8 mouse cellular contexts compared by ENCODE assay signal in the genomic region with DNA sequence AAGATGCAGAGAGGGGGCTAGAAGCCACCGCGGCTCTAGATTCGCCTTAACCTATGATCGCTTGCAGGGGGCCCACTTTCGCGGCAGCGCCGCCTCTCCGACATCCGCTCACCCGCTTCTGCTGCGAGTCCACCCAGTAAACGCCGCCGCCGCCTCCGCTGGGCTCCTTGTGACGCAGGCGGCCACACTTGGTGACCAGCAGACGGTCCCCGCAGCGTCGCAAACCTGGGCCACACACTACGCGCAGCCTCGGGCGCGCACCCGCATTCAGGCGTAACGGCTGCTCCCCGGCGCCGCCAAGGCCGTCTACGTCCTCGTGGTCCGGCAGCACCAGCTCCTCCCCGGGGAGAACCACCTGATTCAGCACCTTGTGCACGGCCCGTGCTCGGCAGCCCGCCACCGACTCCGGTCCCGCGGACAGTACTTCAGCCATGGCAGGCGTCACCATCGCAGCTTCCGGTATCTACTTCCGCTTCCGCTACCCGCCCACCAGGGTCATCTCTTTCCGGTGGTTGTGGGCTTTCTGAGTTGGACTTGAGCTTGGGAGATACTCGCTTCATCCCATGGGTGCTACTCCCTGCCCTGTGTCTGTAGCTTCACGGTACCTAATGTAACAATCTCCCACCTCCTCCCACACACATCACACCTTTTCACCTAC. TPM values are rescaled to one million over a fixed set of nuclear protein-coding genes. Genes with fewer than 3 reads are reported as not detected.
DNase-seq lines count a peak whose midpoint lies in the region; ATAC-seq and TF ChIP-seq lines count a peak whose summit lies in the region.

No protein-coding gene starts in this region.

- H3K36me3 ChIP-seq in heart, embryonic 13.5 days: peaks cover 32% of the 10 kb centered on the region
- H3K36me3 ChIP-seq in kidney, postnatal 0 days (ENCODE audit: insufficient read depth, low read length): peaks cover 21% of the 10 kb centered on the region
- H3K36me3 ChIP-seq in liver, embryonic 11.5 days (ENCODE audit: control insufficient read depth, insufficient read depth, low read length): peaks cover 11% of the 10 kb centered on the region; the same call in 1 of the 2 replicates
- H3K36me3 ChIP-seq in myocyte (ENCODE audit: control insufficient read depth, insufficient read depth): peaks cover 4% of the 10 kb centered on the region

- peak overlapping the region; percentile 74 for H3K4me2 ChIP-seq in heart, embryonic 13.5 days
- H3K4me2 ChIP-seq in kidney, postnatal 0 days (ENCODE audit: low read length): peak overlapping the region; percentile 77
- peak overlapping the region; percentile 76 for H3K4me2 ChIP-seq in liver, embryonic 11.5 days
- peak overlapping the region; percentile 81 for H3K4me2 ChIP-seq in myocyte (ENCODE audit: low read depth)

- peak; percentile 88 for ATAC-seq in erythroid progenitor cell, adult 5-6 weeks (replicated peaks; ENCODE audit: low FRiP score, poor library complexity, severe bottlenecking)
- ATAC-seq in heart, embryonic 13.5 days (ENCODE audit: extremely low read depth, insufficient number of reproducible peaks, low FRiP score, low TSS enrichment): peak; percentile 54; the same call in 1 of the 2 replicates
- ATAC-seq in kidney, postnatal 0 days (replicated peaks; ENCODE audit: low FRiP score, low read depth): peak; percentile 91
- ATAC-seq in liver, embryonic 11.5 days (replicated peaks; ENCODE audit: low FRiP score): peak; percentile 86

- peak overlapping the region; percentile 65 for H3K27ac ChIP-seq in brown adipose tissue, adult 24 weeks (replicated peaks; ENCODE audit: low read depth, low read length)
- H3K27ac ChIP-seq in heart, embryonic 13.5 days (replicated peaks): peak overlapping the region; percentile 81
- H3K27ac ChIP-seq in kidney, postnatal 0 days: peak overlapping the region; percentile 92
- H3K27ac ChIP-seq in liver, embryonic 11.5 days (ENCODE audit: low read depth, low read length): peak overlapping the region; percentile 73; the same call in 1 of the 2 replicates

- peak; percentile 94 for TF ChIP-seq POLR2A in myocyte (IDR thresholded peaks at IDR 0.05; ENCODE audit: insufficient read length, low read depth)

- H3ac ChIP-seq in myocyte (ENCODE audit: control insufficient read depth, insufficient read length): peak overlapping the region; percentile 39

- 0 out of 2 replicates have a peak, but pooled peaks cover 4% of the 10 kb centered on the region for H3K4me1 ChIP-seq in brown adipose tissue, adult 24 weeks (ENCODE audit: control insufficient read depth, insufficient read depth, insufficient read length, low read length)
- H3K4me1 ChIP-seq in heart, embryonic 13.5 days: peaks cover 9% of the 10 kb centered on the region
- 0 out of 2 replicates have a peak, but pooled peaks cover 5% of the 10 kb centered on the region for H3K4me1 ChIP-seq in kidney, postnatal 0 days (replicated peaks; ENCODE audit: insufficient read depth, low read length)
- H3K4me1 ChIP-seq in liver, embryonic 11.5 days (replicated peaks; ENCODE audit: control insufficient read depth, insufficient read depth, low read length): peaks cover 8% of the 10 kb centered on the region

- no peaks in the 10 kb centered on the region for H3K9me3 ChIP-seq in heart, embryonic 13.5 days
- no peaks in the 10 kb centered on the region for H3K9me3 ChIP-seq in kidney, postnatal 0 days (replicated peaks; ENCODE audit: low read length)
- no peaks in the 10 kb centered on the region for H3K9me3 ChIP-seq in liver, embryonic 11.5 days (ENCODE audit: control insufficient read depth, low read length)

- peak overlapping the region; percentile 87 for H3K9ac ChIP-seq in heart, embryonic 13.5 days
- H3K9ac ChIP-seq in kidney, postnatal 0 days (ENCODE audit: low read depth, low read length): peak overlapping the region; percentile 88
- H3K9ac ChIP-seq in liver, embryonic 11.5 days (ENCODE audit: low read depth, low read length): peak overlapping the region; percentile 96

- H3K4me3 ChIP-seq in brown adipose tissue, adult 24 weeks (ENCODE audit: insufficient read depth, low read depth, low read length): peak overlapping the region; percentile 77
- H3K4me3 ChIP-seq in heart, embryonic 13.5 days: peak overlapping the region; percentile 80
- H3K4me3 ChIP-seq in kidney, postnatal 0 days (replicated peaks; ENCODE audit: low read depth, low read length): peak overlapping the region; percentile 88
- H3K4me3 ChIP-seq in liver, embryonic 11.5 days (ENCODE audit: low read depth, low read length): peak overlapping the region; percentile 93
- H3K4me3 ChIP-seq in myocyte: peak overlapping the region; percentile 65

- H3K79me2 ChIP-seq in myocyte (ENCODE audit: control insufficient read depth, insufficient read depth): peaks cover 12% of the 10 kb centered on the region

- under 1% methylated on average over 56 of the region's 56 CpGs for WGBS in heart, embryonic 13.5 days
- WGBS in kidney, postnatal 0 days: under 1% methylated on average over 56 of the region's 56 CpGs
- under 1% methylated on average over 56 of the region's 56 CpGs for WGBS in liver, embryonic 11.5 days

- TF ChIP-seq CTCF in kidney, postnatal 0 days (IDR thresholded peaks at IDR 0.05; ENCODE audit: low read depth): no peak

- DNase-seq in CD4-positive, CD25-positive, alpha-beta regulatory T cell, adult 2 months (ENCODE audit: low read depth, low spot score): peak; percentile 83
- DNase-seq in kidney, postnatal 0 days (ENCODE audit: low spot score): peak; percentile 90
- peak; percentile 85 for DNase-seq in liver, embryonic 11.5 days (ENCODE audit: low spot score)
- DNase-seq in spleen, postnatal 4 days (ENCODE audit: low spot score in 2 of 2): peak; percentile 74 to 89

- peaks cover 31% of the 10 kb centered on the region for H3K27me3 ChIP-seq in heart, embryonic 13.5 days (replicated peaks)
- H3K27me3 ChIP-seq in kidney, postnatal 0 days (ENCODE audit: insufficient read depth, low read length): no peaks in the 10 kb centered on the region
- no peaks in the 10 kb centered on the region for H3K27me3 ChIP-seq in liver, embryonic 11.5 days (replicated peaks; ENCODE audit: control insufficient read depth, insufficient read depth, low read length)
- no peaks in the 10 kb centered on the region for H3K27me3 ChIP-seq in myocyte (ENCODE audit: control insufficient read depth, insufficient read depth, insufficient read length)

TF ChIP-seq in myocyte, 11 proteins besides CTCF, POLR2A, EP300 and RAD21:
- TF ChIP-seq CEBPB (IDR thresholded peaks at IDR 0.05; ENCODE audit: insufficient read depth, poor library complexity, severe bottlenecking) (no peak), E2F4 (IDR thresholded peaks at IDR 0.05; ENCODE audit: insufficient read depth) (no peak), SRF (IDR thresholded peaks at IDR 0.05; ENCODE audit: control insufficient read depth, insufficient read length, low read depth) (no peak), MAX (IDR thresholded peaks at IDR 0.05; ENCODE audit: low read depth) (no peak), POLR2AphosphoS2 (IDR thresholded peaks at IDR 0.05; ENCODE audit: insufficient read length, low read depth) (peak; percentile 85), REST (IDR thresholded peaks at IDR 0.05; ENCODE audit: insufficient read depth, insufficient read length) (no peak), TCF12 (IDR thresholded peaks at IDR 0.05; ENCODE audit: insufficient read depth, poor library complexity, severe bottlenecking) (no peak), MYOG (IDR thresholded peaks at IDR 0.05; ENCODE audit: control insufficient read depth in 1 of 3, insufficient read depth in 1 of 3, insufficient read length in 2 of 3, low read depth in 2 of 3) (peak in 2 of 3 experiments; percentile 29 to 49), TCF3 (IDR thresholded peaks at IDR 0.05; ENCODE audit: insufficient read length, low read depth) (no peak), USF1 (IDR thresholded peaks at IDR 0.05; ENCODE audit: low read depth) (no peak), MYOD1 (IDR thresholded peaks at IDR 0.05; ENCODE audit: control insufficient read depth in 1 of 3, insufficient read length in 2 of 3, low read depth in 2 of 3) (peak in 1 of 3 experiments; percentile 42)

RNA-seq across cellular contexts. Expression of gene Dcaf10, which starts 21.6 kb away (rescaled TPM):
- polyA plus RNA-seq in brown adipose tissue, adult 24 weeks (2012; ENCODE audit: insufficient read depth, insufficient read length, missing spikeins): 6.7 and 9.1 TPM in 2 replicates
- 13.3 and 16.8 TPM in 2 replicates for total RNA-seq in erythroid progenitor cell, adult 5-6 weeks (2015; ENCODE audit: low replicate concordance)
- total RNA-seq in erythroid progenitor cell, adult 5-6 weeks (2017; ENCODE audit: low replicate concordance): 17.8 and 25.5 TPM in 2 replicates
- 7.8 and 8.0 TPM in 2 replicates for polyA plus RNA-seq in heart, embryonic 13.5 days (2015; fragmentation: Nextera tagmentation; extraction: Ambion mirVana)
- polyA plus RNA-seq in kidney, postnatal 0 days (2015; fragmentation: Nextera tagmentation; extraction: Ambion mirVana): 12.4 and 12.8 TPM in 2 replicates
- polyA plus RNA-seq in liver, embryonic 11.5 days (2014; fragmentation: Nextera tagmentation; extraction: Ambion mirVana): 11.3 and 11.7 TPM in 2 replicates
- polyA plus RNA-seq in myocyte (2012; fragmentation: generic; extraction: Trizol): 9.3 TPM

RNA-seq across cellular contexts. Expression of gene Exosc3, which starts 22.2 kb away (rescaled TPM):
- 23.0 and 33.6 TPM in 2 replicates for polyA plus RNA-seq in brown adipose tissue, adult 24 weeks (2012; ENCODE audit: insufficient read depth, insufficient read length, missing spikeins)
- 27.0 and 44.0 TPM in 2 replicates for total RNA-seq in erythroid progenitor cell, adult 5-6 weeks (2015; ENCODE audit: low replicate concordance)
- 31.3 and 47.4 TPM in 2 replicates for total RNA-seq in erythroid progenitor cell, adult 5-6 weeks (2017; ENCODE audit: low replicate concordance)
- polyA plus RNA-seq in heart, embryonic 13.5 days (2015; fragmentation: Nextera tagmentation; extraction: Ambion mirVana): 31.7 and 37.7 TPM in 2 replicates
- polyA plus RNA-seq in kidney, postnatal 0 days (2015; fragmentation: Nextera tagmentation; extraction: Ambion mirVana): 76.5 and 76.7 TPM in 2 replicates
- 142 and 143 TPM in 2 replicates for polyA plus RNA-seq in liver, embryonic 11.5 days (2014; fragmentation: Nextera tagmentation; extraction: Ambion mirVana)
- 32.6 TPM for polyA plus RNA-seq in myocyte (2012; fragmentation: generic; extraction: Trizol)

RNA-seq across cellular contexts. Expression of gene Trmt10b, which starts 23.4 kb away (rescaled TPM):
- 9.8 and 11.5 TPM in 2 replicates for polyA plus RNA-seq in brown adipose tissue, adult 24 weeks (2012; ENCODE audit: insufficient read depth, insufficient read length, missing spikeins)
- total RNA-seq in erythroid progenitor cell, adult 5-6 weeks (2015; ENCODE audit: low replicate concordance): 11.7 TPM in 1 of 2 replicates, not detected in the other
- 0.23 and 3.3 TPM in 2 replicates for total RNA-seq in erythroid progenitor cell, adult 5-6 weeks (2017; ENCODE audit: low replicate concordance)
- polyA plus RNA-seq in heart, embryonic 13.5 days (2015; fragmentation: Nextera tagmentation; extraction: Ambion mirVana): 11.1 and 11.4 TPM in 2 replicates
- polyA plus RNA-seq in kidney, postnatal 0 days (2015; fragmentation: Nextera tagmentation; extraction: Ambion mirVana): 18.7 and 19.4 TPM in 2 replicates
- polyA plus RNA-seq in liver, embryonic 11.5 days (2014; fragmentation: Nextera tagmentation; extraction: Ambion mirVana): 16.5 and 17.8 TPM in 2 replicates
- polyA plus RNA-seq in myocyte (2012; fragmentation: generic; extraction: Trizol): 4.4 TPM

Comparison
In these comparisons a context has a peak if more than half of its experiments do, and no peak if none do; other contexts are left out.
1. Peak in every context shown above with its lines: DNase-seq, ATAC-seq, H3K4me3 ChIP-seq and H3K27ac ChIP-seq.